Mouse (Mus musculus) right cerebral cortex, postnatal 25 days (tissue): ENCODE data around the gene Gsdme.

Experiments used
- DNase-seq: peaks from one replicate; pipeline ENCODE4 v3.0.0; 2022

Gene Gsdme

DNA sequence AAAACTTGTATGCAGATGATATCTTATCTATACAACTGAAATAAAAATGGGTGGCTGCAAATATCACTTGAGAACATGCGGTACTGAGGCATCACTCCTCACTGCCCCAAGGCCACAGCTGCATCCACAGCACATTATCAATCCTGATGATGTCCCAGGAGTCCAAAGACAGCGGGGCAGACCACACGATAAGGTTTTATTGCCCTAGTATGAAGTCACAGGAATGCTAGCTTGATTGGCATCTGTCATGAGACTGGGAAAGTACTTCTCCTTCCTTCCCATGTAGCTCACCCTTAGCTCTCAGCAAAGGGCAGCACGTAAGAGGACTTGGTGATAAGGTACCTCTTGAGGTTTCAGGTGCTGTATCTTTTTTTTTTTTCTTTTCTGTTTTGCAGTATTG lies 19.5 kb downstream of the Gsdme start:
- no peak for DNase-seq

DNA sequence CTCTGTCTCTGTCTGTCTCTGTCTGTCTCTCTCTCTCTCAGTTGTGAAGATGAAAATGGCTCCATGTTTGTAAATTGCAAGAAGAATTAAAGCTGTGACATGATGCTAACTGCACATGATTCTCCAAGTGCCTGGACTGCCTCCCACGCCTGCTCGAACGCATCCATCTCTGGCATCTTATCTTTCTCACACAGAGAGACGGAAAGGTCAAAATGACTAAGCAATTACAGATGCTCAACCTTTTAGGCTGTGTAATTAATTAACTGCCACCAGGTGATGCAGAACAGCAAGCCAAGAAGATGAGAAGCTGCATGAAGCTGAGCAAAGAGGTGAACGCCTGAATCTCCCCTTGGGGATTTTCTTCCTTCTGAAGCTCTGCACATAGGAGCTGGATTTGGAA lies 23.2 kb downstream of the Gsdme start:
- no peak for DNase-seq

DNA sequence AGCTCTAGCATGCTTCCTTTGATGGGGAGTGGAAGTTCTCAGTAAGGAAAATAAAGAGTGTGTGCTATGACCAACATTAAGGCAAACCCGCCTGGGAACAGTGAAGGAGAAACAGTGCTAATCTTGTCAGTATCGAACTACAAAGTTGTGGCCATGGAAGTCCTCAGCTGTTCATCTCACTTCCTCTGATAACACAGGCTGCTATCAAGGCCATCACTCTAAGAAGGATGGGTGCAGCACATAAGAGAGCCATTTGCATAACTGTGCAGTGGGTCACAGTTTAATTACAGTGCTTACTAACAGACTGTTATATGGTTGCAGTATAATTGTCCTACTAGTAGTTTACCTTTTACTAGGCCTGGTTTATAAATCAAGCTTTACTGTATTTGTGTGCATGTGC lies 23.8 kb downstream of the Gsdme start:
- no peak for DNase-seq

DNA sequence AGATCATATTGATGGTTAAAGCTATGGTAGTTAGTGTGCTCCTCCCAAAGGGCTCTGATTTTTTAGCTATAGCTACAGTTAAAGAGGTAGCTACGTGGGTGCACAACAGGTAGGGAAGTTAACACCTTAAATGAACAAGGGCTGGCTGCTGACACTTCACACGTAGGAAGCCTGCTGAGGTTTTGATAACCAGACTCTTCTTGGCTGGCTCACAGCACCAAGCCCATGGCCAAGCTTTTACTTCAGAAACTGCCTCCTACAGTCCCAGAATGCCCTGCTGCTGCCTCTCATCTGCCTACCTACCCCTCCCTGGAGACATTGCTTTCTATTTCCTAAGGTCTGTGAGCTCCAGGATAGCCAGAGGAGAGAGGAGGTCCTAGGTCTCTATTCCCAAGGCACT lies 25.7 kb downstream of the Gsdme start:
- no peak for DNase-seq

DNA sequence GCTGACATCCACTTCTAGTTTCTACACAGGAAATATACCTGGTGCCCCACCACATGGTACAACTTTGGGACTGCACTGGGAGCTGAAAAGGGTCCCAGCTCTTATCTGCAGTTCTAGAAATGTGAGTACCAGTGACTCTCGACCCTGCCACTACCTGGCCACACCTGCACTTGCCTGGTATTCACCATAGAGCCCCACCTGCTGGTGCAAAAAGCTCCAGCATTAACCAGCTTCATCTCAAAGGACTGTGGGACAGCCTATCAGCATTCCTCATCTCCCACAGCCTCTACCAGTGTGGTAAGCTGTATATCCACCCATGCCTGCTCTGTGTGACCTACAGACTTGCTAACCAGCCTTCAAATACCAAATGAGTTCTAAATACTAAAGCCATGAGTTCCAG lies 30.7 kb downstream of the Gsdme start:
- no peak for DNase-seq

DNA sequence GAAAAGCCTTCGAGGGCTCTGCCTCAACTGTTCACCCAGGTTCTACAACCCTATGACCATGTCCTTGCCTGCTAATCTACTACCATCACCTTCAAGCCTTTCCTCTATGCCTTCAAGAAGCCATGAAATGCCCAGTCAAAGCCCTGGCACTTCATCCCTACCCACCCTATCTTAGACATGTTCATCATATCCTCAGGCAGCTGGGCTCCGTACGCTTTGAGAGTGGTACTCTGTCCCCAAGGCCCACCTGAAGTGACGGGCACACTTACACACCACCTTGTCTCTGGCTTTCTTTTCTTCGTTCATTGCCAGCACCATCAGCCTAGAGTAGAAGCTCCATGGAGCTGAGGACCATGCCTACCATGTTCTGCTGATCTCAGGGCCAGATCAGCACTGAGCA lies 32.4 kb downstream of the Gsdme start:
- DNase-seq: no peak

DNA sequence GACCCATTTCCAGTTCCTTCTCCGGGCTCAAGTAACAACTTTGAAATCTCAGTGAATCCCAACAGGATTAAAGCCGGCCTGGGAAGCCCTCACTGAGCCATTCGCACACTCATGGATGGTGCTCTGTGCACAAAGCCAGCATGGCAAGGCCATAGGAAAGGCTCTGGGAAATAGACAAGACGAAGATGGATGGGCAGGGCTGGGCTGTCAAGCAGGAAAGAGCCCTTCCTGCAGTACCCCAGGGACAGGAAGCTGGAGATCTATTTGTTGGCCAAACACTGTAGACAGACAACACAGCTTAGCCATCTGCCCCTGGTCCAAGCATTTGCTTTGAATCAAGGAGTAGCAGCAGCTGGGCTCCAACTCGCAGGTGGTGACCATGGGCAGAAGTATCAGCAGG lies 35.5 kb downstream of the Gsdme start:
- DNase-seq: no peak

DNA sequence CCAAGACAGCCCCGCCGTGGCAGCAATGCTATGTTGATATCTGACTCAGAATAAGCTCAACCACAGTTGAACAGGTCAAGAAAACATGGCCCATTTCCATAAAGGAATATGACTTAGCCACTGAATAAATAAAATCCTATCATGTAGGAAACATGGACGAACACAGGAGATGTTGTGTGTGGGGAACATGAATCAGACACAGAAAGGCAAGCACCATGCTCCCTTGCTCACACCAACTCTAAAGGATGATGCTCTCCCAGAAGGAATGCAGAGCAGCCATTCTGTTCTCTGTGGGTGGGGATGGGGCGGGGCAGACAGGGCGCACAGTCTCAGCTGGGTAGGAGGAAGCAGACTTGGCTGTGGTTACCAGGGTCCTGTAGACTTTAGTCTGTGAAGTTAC lies 38.4 kb downstream of the Gsdme start:
- no peak for DNase-seq

DNA sequence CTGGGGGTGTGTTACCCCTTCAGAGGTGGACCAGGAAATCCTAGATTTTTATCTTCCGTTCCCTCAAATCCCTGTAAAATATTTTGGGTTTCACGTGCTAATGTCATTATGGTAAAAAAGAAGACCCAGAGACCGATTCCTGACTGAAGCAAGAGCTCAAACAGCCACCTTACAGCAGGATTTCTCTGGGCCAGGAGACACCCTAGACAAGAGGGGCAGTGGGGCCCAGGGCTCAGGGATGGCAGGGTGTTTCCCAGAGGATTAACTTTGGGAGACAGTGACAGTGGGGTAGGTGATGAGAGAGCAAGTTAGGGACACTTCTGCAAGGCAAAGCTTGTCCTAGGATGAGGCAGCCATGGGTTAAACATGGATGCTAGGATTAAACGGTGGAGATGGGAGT lies 40.1 kb downstream of the Gsdme start:
- no peak for DNase-seq

DNA sequence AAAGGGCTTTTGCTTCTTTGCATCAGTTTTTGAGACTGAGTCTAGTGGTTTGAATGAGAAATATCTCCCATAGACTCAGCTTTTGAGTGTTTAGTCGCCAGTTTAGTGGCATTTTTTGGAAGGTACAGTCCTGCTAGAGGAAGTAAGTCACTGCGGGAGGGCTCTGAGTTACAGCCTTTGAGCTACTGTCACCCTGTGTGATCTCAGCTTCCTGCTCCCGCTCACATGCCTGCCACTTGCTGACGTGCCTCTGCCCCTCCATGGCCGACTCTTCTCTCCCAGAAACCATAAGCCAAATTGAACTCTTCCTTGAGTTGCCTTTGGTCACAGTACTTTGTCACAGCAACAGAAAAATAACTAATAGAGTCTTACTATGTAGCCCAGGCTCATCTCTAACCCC lies 40.7 kb downstream of the Gsdme start:
- DNase-seq: no peak

DNA sequence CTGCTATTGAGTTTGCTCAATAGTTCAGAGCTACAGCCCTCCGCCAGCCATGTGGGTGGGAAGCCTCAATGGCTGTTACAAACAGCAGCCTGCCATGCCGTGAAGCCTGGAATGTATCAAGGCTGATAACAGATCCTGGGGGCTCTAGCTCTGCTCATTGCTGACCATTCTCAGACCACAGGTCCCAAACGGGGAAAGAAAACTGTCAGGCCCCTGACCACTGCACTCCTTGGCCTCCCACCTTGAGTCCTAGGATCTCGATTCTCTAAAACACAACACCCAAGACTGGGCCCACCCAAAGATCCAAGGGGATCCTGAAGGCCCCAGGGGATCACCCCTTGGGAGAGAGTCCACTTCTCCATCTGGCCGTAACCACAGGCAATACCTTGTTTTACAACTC lies 41.3 kb downstream of the Gsdme start:
- DNase-seq: no peak

DNA sequence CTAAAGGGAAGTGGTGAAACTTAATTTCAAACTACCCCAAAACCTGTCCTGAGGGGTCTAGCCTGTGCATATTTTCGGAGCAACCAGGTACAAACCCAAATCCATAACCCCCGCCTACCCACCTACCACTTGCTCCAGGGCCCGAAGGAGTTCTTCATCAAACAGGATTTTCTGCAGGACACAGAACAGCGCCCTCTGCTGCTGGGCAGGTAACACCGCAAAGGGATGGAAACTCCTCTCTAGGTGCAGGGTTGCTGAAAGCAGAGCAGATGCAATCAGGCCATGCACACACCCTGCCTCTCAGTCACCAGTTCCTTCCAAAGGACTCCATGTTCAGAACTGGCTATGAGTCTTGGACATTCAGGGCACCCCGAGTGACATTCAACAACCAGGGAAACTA lies 42.8 kb downstream of the Gsdme start:
- DNase-seq: no peak

DNA sequence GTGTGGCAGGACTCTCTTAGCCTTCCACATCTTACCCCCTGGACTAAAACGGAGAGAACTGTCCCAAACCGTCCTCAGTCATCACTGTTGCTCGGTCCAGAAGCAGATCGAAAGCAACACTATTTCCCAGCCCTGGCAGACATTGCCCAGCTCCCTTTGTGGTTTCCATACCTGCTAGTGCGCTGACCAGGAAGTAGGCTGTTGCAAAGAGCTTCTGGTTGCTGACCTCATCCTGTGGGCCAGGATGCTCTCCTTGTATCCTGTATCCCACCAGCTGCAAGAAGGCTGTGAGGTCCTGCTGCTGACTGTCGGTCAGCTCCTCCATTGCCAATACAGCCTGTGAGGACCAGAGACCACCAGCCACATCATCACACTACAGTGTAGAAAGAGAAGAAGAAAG lies 44.6 kb downstream of the Gsdme start:
- no peak for DNase-seq

DNA sequence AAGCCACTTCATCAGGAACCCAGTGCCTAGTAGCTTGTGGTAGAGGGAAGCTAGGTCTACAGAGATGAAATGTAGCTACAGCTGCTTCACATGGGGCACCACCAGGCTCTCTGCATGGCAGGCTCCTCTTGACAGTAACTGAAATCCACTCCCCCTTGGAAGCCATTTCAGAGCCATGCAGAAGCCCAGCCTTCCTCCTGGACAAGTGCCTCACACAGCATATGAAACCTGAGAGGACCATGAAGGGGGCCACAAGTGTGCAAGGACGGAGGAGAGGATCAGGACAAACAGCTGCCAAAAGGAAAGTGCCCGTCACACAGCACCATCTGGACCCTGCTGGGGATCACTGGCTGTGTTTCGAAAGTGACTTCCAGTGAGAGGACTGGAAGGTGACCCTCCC lies 45.0 kb downstream of the Gsdme start:
- no peak for DNase-seq

DNA sequence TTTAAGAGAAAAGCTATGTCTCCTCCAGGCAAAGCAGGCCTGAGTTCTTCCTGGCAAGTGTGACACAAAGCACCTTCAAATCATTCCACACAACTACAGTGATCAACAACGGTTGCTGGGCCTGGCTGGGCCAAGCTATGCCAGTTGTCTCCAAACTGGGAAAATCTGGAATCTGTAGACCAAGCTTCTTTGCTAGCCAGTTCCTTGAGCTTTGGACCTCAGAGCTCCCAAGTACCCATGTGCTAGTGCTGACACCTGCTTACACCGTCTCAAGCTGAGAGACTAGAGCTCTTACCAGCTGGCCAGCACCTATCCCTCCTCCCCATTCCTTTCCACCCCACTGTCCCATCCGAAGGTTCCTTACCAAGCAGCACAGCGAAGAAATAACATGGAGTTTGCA lies 47.7 kb downstream of the Gsdme start:
- DNase-seq: no peak

DNA sequence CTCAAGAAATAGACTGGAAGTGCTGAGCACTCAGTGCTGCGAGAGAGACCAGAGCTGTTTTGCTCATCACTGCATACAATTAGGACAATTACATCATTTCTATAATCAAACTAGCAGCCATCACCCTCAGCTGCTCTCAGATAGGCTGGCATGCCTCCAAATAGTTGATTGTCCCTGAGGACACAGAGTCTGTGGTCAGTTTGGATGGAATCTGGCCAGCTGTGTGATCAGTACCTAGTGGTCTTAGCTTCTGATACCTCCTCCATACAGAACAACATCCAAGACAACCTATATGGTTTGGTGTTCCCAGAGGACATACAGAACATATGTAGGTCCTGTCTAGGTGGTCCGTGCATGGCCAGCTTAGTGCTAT lies 48.3 kb downstream of the Gsdme start:
- DNase-seq: no peak

DNA sequence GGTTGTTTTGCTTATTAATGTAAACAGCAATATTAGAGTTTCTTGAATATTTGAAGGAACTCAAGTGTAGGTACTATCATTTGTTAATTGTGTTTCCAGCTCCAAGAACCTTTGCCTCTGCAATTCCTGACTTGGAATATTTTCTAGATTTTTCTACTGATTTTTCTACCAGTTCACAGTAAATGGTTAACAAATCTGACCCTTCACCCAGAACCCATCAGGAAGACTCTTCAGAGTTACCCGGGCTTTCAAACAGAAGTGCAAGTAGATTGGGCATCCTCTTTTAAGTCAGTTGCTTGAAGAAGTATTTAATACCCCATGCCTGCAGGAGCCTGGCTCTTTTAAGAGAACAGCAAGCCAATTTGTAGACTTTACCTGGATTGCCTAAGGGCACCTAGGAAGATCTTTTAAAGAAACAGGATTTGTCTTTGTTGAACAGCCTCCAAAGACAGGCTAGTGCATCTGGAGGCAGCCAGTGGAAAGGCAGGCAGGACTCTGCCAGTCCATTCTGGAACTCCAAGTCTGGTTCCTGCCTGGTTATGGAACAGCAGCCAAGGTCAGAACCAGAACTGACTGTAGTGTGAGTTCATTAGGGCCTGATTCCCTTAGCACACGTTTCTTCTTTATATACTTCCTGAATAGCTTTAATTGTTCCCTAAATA lies 48.8 kb downstream of the Gsdme start:
- no peak for DNase-seq

DNA sequence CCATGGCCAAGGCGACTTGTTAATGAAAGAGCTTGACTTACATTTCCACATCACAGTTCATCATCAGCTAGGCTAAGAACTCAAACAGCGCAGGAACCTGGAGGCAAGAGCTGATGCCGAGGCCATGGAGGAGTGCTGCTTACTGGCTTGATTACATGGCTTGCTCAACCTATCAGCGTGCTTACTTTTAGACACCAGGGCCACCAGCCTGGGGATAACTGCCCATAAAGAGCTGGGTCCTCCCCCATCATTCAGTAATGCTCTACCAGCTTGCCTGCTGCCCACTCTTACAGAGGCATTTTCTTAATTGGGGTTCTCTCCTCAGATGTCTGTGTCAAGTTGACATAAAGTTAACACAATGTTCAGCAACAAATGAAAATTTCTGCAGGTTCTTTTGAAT lies 58.6 kb downstream of the Gsdme start:
- no peak for DNase-seq

DNA sequence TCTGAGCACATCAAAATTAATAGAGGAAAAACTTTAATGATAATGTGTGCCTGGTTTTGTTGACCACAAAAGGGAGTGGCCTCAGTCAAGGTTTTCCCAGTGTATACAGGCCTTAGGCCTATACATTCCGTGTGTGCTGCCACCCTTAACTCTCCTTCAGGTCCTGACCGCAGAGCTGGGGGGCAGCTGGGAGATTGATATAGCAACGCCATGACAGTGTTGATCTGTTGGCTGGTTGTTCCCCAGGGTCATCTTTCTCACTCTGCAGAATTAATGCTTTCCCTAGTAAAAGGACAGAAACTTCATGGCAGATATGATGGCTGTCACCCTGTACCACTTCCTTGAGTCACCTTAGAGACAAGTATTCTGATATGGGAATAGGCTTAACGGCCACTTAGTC lies 59.3 kb downstream of the Gsdme start:
- no peak for DNase-seq

DNA sequence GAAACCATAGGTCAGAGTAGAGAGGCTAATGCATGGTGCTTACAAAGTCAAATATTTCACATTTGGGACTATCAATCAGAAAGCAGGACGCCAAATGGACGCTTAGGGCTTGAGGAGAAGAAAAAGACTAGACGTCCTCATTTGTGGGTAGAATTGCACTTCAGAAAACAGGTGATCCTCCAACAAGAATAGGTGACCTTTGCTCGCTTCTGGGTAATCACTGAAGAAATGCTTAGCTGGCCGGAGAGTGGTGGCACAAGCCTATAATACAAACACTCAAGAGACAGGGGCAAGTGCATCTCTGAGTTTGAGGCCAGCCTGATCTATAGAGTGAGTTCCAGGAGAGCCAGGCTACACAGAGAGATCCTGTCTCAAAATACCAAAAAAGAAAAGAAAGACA lies 69.8 kb downstream of the Gsdme start:
- DNase-seq: no peak

DNA sequence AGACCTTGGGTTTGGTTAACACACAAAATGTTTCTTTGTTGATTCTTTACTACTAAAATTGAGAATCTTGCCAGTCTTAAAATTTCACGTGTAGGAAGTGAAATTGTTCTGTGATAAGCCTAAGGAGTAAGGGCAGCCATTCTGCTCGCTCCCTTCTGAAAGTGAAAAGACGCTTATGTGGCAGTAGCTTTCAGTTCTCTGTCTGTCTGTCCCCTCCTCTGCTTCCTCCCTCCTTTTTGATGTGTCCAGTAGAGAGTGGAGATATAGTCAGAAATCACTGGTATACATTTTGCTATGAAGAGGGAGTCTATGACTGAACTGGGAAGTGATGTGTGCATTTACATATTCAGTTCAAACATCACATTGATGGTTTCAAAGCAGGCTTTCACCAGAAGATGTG lies 70.8 kb downstream of the Gsdme start:
- no peak for DNase-seq

DNA sequence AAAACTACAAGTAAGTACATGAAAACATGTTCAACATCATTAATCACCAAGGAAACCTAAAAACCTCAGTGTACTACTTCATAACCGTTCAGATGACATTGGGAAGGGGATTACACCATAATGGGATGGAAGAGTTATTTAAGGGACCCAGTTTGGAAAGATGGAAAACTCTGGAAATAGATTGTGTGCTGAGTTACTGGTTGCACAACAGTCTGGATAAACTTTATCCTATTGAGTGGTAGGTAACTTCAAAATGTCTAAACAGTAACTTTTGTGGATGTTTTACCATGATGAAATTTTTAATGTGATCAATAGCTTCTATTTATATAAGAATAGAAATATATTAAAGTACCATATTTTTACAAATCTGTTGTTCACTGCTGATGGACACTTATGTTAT lies 71.5 kb downstream of the Gsdme start:
- no peak for DNase-seq

DNA sequence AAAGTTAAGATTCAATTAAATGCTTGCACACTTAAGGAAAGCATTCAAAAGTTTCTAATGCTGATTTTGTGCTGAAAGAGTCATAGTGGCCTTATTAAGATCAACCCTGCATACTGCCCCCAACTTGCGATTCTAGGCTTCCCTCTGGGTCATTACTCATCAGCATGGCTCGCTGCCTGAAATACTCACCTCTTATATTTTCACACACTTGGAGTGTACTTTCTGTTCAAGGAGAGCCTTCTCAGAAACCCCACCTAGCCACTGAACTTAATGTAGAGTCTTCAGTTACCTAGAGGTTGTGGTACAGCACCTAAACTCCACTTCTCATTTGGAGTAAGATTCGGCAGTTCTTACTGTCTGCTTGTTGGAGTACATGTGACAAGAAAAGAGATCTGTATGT lies 72.1 kb downstream of the Gsdme start:
- no peak for DNase-seq

DNA sequence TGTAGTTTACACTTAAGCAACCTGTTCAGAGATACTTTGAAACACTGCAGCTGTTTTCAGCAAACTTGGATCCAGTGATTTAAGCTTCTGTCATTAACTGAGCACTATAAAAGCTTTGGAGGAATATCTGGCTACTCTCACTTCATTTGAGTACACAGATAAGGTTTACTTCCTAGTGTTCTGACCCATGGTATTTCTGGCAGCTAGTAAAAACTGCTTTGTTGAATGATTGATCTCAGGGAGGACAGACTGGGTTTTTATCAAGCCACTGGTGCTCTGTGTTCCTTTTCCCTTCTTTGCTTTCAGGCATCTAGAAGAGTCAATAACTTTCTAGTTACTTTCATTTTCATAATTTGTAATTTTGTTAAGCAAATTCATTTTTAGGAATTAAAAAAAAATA lies 74.3 kb downstream of the Gsdme start:
- no peak for DNase-seq

DNA sequence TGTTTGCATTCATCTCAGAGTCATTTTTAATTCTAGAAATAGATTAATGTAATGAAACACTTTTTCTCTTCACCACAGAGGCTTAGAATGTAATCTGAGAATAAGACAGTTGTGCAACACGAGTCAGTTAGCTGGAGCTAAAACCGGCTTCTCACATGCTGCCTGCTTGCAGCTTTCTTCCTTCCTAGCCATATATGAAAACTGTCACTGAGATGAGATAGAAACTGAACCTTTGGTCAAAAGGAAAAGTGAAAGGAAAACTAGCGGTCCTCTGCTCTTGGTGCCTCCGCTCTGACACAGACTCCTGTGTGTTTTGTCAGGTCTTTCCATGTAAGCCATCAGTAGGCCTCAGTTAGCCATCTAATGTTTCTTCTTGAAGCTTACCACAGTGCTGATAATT lies 75.7 kb downstream of the Gsdme start:
- no peak for DNase-seq

DNA sequence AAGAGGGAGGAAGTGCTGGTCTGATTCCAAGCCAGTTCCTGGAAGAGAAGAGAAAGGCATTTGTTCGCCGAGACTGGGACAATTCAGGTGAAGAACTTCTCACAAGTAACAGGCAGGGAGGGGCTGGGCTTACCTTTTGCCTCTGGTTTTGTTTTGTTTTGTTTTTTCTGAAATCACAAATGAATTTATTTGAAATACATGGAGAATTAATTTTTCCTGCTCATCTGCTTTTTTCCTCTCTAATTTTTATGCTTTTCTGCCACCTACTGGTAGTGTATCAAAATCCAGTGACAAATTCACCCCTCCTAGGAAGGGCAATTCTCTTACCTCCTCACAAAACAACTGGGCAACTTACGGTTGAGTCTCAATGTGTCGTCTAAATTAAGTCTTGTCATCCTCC lies 83.5 kb downstream of the Gsdme start:
- DNase-seq: no peak
